9 mouse cellular contexts compared by ENCODE assay signal in the genomic region with DNA sequence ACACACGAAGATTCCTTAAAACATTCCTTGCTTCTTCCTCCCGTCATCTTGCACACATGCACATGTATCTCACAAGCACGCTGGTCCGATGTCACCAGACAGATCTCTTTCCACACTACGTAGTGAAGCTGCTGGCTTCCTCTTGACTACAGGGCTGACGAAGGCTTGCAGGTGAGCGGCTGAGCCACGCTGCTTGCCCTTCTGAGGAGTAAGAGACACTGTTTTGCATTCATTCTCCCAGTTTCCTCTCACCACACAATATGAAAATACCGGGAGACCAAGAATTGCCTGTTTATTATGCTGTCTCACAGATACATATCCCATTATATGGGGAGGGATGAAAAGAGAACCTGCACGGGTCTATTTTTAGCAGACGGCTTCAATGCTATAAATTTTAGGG.
DNase-seq lines count a peak whose midpoint lies in the region; ATAC-seq and TF ChIP-seq lines count a peak whose summit lies in the region.
"Had no signal": no experiment of that assay in that cellular context is flagged by ENCODE, and none has a peak within 500 bp of the region (broad histone marks: within the 10 kb centered on the region; RNA-seq: fewer than 3 reads in every experiment).

No protein-coding gene starts in this region.

- no peaks in the 10 kb centered on the region for H3K9me3 ChIP-seq in heart, embryonic 16.5 days (replicated peaks; ENCODE audit: control insufficient read depth, low read length)
- H3K9me3 ChIP-seq in hindbrain, embryonic 13.5 days: no peaks in the 10 kb centered on the region
- no peaks in the 10 kb centered on the region for H3K9me3 ChIP-seq in midbrain, embryonic 14.5 days (ENCODE audit: control insufficient read depth, low read length)
- H3K9me3 ChIP-seq: liver, embryonic 12.5 days had no signal

- no peak for DNase-seq in heart, adult 18-20 months
- peak; percentile 63 for DNase-seq in brain, embryonic 14.5 days (ENCODE audit: low read depth)
- peak; percentile 59 for DNase-seq in midbrain, embryonic 14.5 days
- no peak for DNase-seq in natural killer cell, adult 2 months (ENCODE audit: low spot score in 2 of 2)
- DNase-seq in yolk sac, embryonic 10.5 days (ENCODE audit: low spot score): no peak
- DNase-seq in thymus, postnatal 36 days: no peak

- 5% methylated on average over 11 of the region's 11 CpGs for WGBS in heart, embryonic 16.5 days
- WGBS in hindbrain, embryonic 13.5 days: 2% methylated on average over 11 of the region's 11 CpGs
- WGBS in midbrain, embryonic 14.5 days: 3% methylated on average over 11 of the region's 11 CpGs

- H3K36me3 ChIP-seq in heart, embryonic 16.5 days (ENCODE audit: control insufficient read depth, insufficient read depth): no peaks in the 10 kb centered on the region
- H3K36me3 ChIP-seq in hindbrain, embryonic 13.5 days: no peaks in the 10 kb centered on the region
- no peaks in the 10 kb centered on the region for H3K36me3 ChIP-seq in midbrain, embryonic 14.5 days (ENCODE audit: control insufficient read depth, insufficient read depth, low read length)
- H3K36me3 ChIP-seq: liver, embryonic 12.5 days had no signal

- peak overlapping the region; percentile 59 for H3K4me2 ChIP-seq in heart, embryonic 16.5 days (ENCODE audit: low read depth, low read length)
- peak overlapping the region; percentile 53 for H3K4me2 ChIP-seq in hindbrain, embryonic 13.5 days
- H3K4me2 ChIP-seq in midbrain, embryonic 14.5 days (ENCODE audit: low read length): peak overlapping the region; percentile 60

- TF ChIP-seq CTCF in brain, embryonic 14.5 days (IDR thresholded peaks at IDR 0.05; ENCODE audit: borderline replicate concordance, extremely low read depth, insufficient read depth, insufficient read length): no peak

- peaks cover 78% of the 10 kb centered on the region for H3K27me3 ChIP-seq in heart, embryonic 16.5 days (ENCODE audit: control insufficient read depth, insufficient read depth, low read length)
- H3K27me3 ChIP-seq in hindbrain, embryonic 13.5 days: peaks cover 80% of the 10 kb centered on the region
- H3K27me3 ChIP-seq in midbrain, embryonic 14.5 days (ENCODE audit: control insufficient read depth, insufficient read depth, low read length): peaks cover 19% of the 10 kb centered on the region

- H3K4me1 ChIP-seq in heart, embryonic 16.5 days (ENCODE audit: control insufficient read depth, insufficient read depth, low read length): 0 out of 2 replicates have a peak, but pooled peaks cover 5% of the 10 kb centered on the region
- H3K4me1 ChIP-seq in hindbrain, embryonic 13.5 days (replicated peaks): peaks cover 35% of the 10 kb centered on the region
- H3K4me1 ChIP-seq in midbrain, embryonic 14.5 days (ENCODE audit: control insufficient read depth, insufficient read depth, low read length): peaks cover 26% of the 10 kb centered on the region
- H3K4me1 ChIP-seq: liver, embryonic 12.5 days had no signal

- H3K4me3 ChIP-seq in heart, embryonic 16.5 days (ENCODE audit: low read length): peak overlapping the region; percentile 42
- H3K4me3 ChIP-seq in hindbrain, embryonic 13.5 days: peak overlapping the region; percentile 33
- H3K4me3 ChIP-seq in midbrain, embryonic 14.5 days (replicated peaks; ENCODE audit: low read depth, low read length): peak overlapping the region; percentile 28
- H3K4me3 ChIP-seq: liver, embryonic 12.5 days had no signal

- no peak for TF ChIP-seq POLR2A in brain, embryonic 14.5 days (IDR thresholded peaks at IDR 0.05; ENCODE audit: borderline replicate concordance, extremely low read depth, insufficient read depth, insufficient read length, poor library complexity, severe bottlenecking)

- no peak overlapping the region for H3K9ac ChIP-seq in heart, embryonic 16.5 days (ENCODE audit: low read length)
- H3K9ac ChIP-seq in hindbrain, embryonic 13.5 days: no peak overlapping the region
- H3K9ac ChIP-seq in midbrain, embryonic 14.5 days (replicated peaks; ENCODE audit: low read length): no peak overlapping the region; the same call in 1 of the 2 replicates
- H3K9ac ChIP-seq: liver, embryonic 12.5 days had no signal

- H3K27ac ChIP-seq in heart, embryonic 16.5 days (ENCODE audit: low read length): no peak overlapping the region
- no peak overlapping the region for H3K27ac ChIP-seq in hindbrain, embryonic 13.5 days
- 0 out of 2 replicates have a peak overlapping the region, but pooled peaks have one; percentile 37 for H3K27ac ChIP-seq in midbrain, embryonic 14.5 days (replicated peaks; ENCODE audit: low read depth, low read length)
- H3K27ac ChIP-seq: liver, embryonic 12.5 days had no signal

- ATAC-seq in heart, embryonic 16.5 days (replicated peaks; ENCODE audit: extremely low read depth, insufficient read depth, low FRiP score): no peak
- peak; percentile 19; the same call in 1 of the 2 replicates for ATAC-seq in hindbrain, embryonic 13.5 days (ENCODE audit: low FRiP score)
- peak; percentile 22; the same call in 1 of the 2 replicates for ATAC-seq in midbrain, embryonic 14.5 days (ENCODE audit: low FRiP score, low TSS enrichment)
- ATAC-seq: liver, embryonic 12.5 days had no signal

Comparison
In these comparisons a context has a peak if more than half of its experiments do, and no peak if none do; other contexts are left out.
1. DNase-seq: peak in brain, embryonic 14.5 days (single experiment) and midbrain, embryonic 14.5 days (single experiment); none in heart, adult 18-20 months (0 of 2), natural killer cell, adult 2 months (0 of 2), yolk sac, embryonic 10.5 days (single experiment) and thymus, postnatal 36 days (0 of 2).
2. Peak in every context shown above with its lines, with median percentiles within 50 percentile points of each other: H3K4me2 ChIP-seq and H3K4me3 ChIP-seq.